Mouse (Mus musculus) left cerebral cortex, postnatal 14 days (tissue): Measurements from ENCODE around the gene Prodh2. TPM values are rescaled to one million over a fixed set of nuclear protein-coding genes. Genes with fewer than 3 reads are reported as not detected.
"Not testable (repeated sequence)": the region's sequence is repeated elsewhere in the genome, so short reads cannot be mapped to it uniquely, and the experiment has no call there.

ENCODE experiments used
- DNase-seq, 2 experiments: peaks; one replicate each; pipeline ENCODE4 v3.0.0; 2021 to 2022; ENCODE audit warnings: low spot score in 2 of 2, mixed read lengths in 1 of 2
- intact Hi-C: fragments of 180-260 bp; cut with DNase I; formaldehyde crosslinking; loops from one replicate; pipeline ENCODE4 v1.15.1; 2025
- long read RNA-seq, 2 experiments: library from polyadenylated mRNA; stranded (forward); transcript quantifications; one replicate each; pipeline ENCODE4 v2.0.0; 2021
- total RNA-seq, 2 experiments: library from RNA; stranded (reverse); gene quantifications; 2 replicates each; pipeline ENCODE4 v1.2.3; 2021

Prodh2 gene
- total RNA-seq: not detected
- long read RNA-seq, experiment 1: 0 reads
- long read RNA-seq, experiment 2: 0 reads

GRCm38 (mm10) chr7:30493401-30493931 is at the start of gene Prodh2:
TSS of gene Prodh2 (plus strand) at chr7:30493622.
- intact Hi-C loops: loop anchor here (5.0 kb wide), 2 partner anchors 51 to 59 kb away; partner anchors contain the start of genes Hspb6 and Proser3
- DNase-seq: no peak

DNA sequence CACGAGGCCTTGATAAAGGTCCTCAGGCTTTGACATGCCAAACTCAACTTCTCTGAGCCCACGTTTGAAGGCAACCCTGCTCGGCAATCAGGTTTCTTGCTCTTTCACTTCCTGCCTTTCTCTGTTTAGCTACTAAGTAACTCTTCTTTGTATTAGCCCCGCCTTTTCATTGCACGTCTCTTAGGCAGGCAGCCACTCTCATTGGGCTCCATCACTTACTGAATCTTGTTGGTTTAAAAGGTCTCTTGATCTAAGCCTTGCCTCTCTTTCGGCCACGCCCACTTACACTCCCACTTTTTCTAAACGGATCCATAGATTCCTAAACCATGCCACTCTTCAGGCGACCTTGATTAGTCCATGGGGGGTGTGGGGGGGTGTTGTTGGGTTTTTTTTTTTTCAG is 49.7 kb upstream of the Prodh2 start:
- DNase-seq: no peak
- intact Hi-C loops: loop anchor here (5.0 kb wide), 1 partner anchor 49 kb away; the partner anchor contains the start of gene Prodh2

- peak; percentile 83 to 92 for DNase-seq
- intact Hi-C loops: loop anchor here (5.0 kb wide), 1 partner anchor 48 kb away; the partner anchor contains the start of gene Prodh2
These were observed 49.1 kb upstream of the Prodh2 start for GRCm38 (mm10) chr7:30444154-30444970.

DNA sequence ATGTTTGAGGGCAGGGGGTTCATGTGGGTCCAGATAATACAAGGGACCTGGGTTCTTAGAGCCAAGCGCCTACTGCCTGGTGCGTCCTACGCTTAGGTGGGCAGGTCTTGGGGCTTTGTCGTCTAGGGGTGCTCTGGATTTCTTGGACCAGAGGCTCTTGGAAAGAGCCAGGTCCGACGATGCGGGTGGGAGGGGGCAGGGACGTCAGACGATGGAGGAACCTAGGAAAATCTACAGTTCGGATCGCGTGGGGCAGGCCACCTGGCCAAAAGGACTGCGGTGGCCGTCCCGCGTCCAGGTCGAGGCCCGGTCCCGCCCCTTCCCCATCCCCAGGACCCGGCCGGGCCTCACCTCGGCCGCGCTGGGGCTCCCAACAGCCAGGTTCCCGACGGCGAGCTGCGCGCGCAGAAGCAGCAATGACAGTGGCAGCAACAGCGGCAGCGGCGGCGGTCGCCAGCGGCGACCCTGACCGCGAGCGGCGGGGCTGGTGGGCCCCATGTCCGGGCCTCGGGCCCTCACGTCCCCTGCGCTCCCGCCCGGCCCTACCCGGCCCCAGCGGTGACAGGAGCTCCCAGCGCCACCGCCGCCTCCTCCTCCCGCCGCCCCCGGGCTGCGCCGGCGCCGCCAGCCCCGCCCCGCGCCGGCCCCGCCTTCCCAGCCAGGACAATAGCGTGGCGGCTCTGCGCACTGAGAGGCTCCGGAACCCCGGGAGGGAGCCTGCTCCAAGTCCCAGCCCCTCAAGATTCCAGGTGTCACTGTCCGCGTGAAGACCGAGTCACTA is 48.3 kb upstream of the Prodh2 start, which contains the start of gene Aplp1:
TSS of gene Aplp1 (minus strand) at position 565 of the 781 bp plus-strand sequence.
- intact Hi-C loops: loop anchor here (5.0 kb wide), 1 partner anchor 47 kb away; the partner anchor contains the start of gene Prodh2

GRCm38 (mm10) chr7:30450241-30450640 is 43.2 kb upstream of the Prodh2 start:
- no peak for DNase-seq
- intact Hi-C loops: no loop called here

More for the DNA sequence above, 48.3 kb upstream of the Prodh2 start, which contains the start of gene Aplp1:
- peak; percentile 77 to 80 for DNase-seq

DNA sequence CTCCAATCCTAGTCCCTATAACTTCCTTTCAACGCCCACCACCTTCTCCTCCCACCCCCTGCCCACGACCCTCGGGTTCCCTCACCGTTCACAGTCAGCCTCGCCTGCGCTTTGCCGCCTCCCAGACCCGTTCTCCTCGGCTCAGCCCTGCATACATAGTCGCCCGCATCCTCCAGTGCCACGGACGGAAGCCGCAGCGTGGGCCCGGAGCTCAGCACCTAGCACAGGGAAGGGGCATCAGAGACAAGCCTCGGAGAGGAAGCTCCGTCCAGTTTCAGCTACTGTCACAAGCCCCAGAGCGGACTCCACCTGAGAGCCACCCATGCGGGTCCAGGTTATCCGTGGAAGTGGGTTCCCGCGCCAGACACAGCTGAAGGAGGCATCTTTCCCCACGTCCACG is 40.1 kb upstream of the Prodh2 start:
- intact Hi-C loops: no loop called here
- DNase-seq: no peak

- DNase-seq: no peak
- intact Hi-C loops: no loop called here
These were observed 39.7 kb upstream of the Prodh2 start for GRCm38 (mm10) chr7:30453766-30454165.

DNA sequence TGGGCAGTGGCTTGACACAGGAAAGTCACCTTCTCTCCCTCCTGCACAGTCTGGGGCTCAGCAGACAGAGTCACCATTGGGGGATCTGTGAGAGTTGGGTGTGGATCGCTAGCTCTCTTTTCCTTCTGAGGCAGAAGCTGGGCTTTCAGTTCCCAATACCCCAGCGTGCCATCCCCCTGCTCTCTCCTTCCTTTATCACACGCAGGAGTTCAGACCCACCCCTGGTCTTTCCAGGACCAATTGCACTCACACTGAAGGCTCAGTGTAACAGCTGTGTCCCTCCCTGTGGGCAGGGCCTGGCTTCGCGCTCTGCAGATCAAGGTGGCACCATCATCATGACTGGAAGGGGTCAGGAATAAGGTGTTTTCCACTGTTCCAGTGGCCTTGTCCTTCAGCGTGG is 39.2 kb upstream of the Prodh2 start:
- DNase-seq: no peak
- intact Hi-C loops: no loop called here

DNA sequence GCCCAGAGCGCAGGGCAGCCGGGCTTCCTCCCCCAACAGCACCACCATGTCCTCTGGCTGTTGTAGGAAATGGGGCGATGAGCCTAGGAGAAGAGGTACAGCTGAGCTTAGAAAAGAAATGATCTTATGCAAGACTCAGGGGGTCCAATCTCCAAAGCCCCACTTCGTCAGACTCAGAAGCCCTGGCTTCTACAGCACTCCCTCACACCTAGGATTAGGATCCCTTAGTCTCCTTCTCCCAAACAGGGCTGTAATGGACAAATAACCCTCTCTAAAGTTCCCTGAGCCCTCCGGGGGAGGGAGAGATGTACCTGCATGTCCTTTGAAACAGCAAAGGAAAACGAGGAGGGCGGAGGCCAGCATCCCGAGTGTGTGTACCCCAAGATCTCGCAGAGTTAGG is 36.9 kb upstream of the Prodh2 start:
- DNase-seq: no peak
- intact Hi-C loops: no loop called here

- DNase-seq: no peak
- intact Hi-C loops: no loop called here
These were observed 36.4 kb upstream of the Prodh2 start for GRCm38 (mm10) chr7:30456911-30457628.

DNA sequence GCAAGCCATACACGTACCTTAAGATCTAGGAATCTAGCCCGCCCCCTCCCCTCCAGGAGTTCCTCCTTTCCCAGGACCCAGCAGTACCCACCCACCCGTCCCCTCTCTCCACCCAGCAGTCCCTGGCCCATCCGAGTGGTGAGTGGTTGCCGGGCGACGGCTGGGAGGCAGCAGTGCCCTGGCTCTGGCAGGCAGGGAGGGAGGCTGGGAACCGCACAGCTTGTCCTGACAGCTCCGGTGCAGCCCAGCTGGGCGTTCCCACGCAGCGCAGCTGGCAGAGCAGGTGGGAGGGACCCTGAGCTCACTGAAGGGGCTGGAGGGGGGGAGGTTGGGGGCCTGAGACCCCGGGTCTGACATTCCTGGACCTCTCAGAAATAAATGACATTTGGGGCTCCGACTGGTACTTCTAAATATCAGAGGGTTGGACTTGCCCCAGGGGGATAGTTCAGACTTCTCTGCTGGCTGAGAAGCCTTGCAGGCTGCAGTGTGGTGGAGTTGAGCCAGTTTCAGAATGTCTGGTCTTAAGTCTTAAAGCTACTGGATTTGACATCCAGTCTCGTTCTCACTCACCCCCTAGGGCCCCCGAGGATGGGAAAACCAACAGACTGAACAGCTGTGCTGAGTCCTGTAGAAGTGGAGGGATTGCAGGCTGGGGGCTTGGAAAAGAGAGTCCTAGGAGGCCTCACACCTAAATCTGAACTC is 35.6 kb upstream of the Prodh2 start, which contains the start of the genes Kirrel2 and Nphs1:
TSS of gene Kirrel2 (minus strand) at position 62 of the 702 bp plus-strand sequence.
TSS of gene Nphs1 (plus strand) at position 687 of the 702 bp plus-strand sequence.
- DNase-seq: peak; percentile 73 to 86
- intact Hi-C loops: no loop called here

GRCm38 (mm10) chr7:30459484-30459883 is 33.9 kb upstream of the Prodh2 start:
- DNase-seq: no peak
- intact Hi-C loops: no loop called here

GRCm38 (mm10) chr7:30463568-30463967 is 29.9 kb upstream of the Prodh2 start:
- intact Hi-C loops: no loop called here
- no peak for DNase-seq

DNA sequence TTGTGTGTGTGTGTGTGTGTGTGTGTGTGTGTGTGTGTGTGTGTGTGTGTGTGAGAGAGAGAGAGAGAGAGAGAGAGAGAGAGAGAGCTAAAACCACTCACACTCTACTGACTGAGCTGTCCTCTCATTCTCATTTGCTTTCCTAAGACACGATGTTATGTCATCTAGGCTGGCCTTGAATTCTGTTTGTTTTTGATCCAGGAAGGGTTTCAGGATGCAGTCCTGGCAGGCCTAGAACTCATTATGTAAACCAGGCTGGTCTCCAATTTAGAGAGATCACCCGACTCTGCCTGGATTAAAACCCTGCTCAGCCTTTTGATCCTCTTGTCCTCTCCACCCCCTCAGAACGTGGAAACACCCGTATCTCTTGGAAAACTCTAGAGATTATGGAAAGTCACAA is 29.4 kb upstream of the Prodh2 start:
- DNase-seq: no peak
- intact Hi-C loops: no loop called here

- DNase-seq: no peak
- intact Hi-C loops: no loop called here
These were observed 28.6 kb upstream of the Prodh2 start for GRCm38 (mm10) chr7:30464816-30465300.

DNA sequence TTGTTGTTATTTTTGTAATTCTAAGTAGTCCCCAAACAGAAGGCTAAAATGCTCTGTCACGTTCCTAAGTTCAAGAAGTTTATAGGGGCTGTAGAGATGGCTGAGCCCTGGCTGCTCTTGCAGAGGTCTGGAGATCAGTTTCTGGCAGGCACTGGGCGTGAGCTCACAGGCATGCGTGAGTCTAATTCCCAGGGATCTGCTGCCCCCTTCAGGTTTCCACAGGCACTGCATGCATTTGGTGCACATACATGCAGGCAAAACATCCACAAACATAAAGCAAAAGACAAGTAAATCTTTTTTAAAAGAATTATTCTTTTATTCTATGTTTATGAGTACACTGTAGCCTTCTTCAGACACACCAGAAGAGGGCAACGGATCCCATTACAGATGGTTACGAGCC is 21.0 kb upstream of the Prodh2 start:
- intact Hi-C loops: loop anchor here (2.0 kb wide), 1 partner anchor 32 kb away; no protein-coding TSS in a partner anchor
- peak; percentile 58 to 61 for DNase-seq

GRCm38 (mm10) chr7:30474999-30475398 is 18.4 kb upstream of the Prodh2 start:
- no peak for DNase-seq
- intact Hi-C loops: no loop called here

- intact Hi-C loops, DNase-seq: not testable (repeated sequence)
These were observed 17.3 kb upstream of the Prodh2 start for GRCm38 (mm10) chr7:30476136-30476535.
